Mouse (Mus musculus) layer of hippocampus, postnatal 25 days (tissue): ENCODE data around the gene Gss. TPM values are rescaled to one million over a fixed set of nuclear protein-coding genes. Genes with fewer than 3 reads are reported as not detected.
"Not testable (repeated sequence)": the region's sequence is repeated elsewhere in the genome, so short reads cannot be mapped to it uniquely, and the experiment has no call there.

Experiments used
- DNase-seq, 2 experiments: peaks; one replicate each; pipeline ENCODE4 v3.0.0; 2022; ENCODE audit warnings: mixed read lengths in 2 of 2, low spot score in 1 of 2; ENCODE audit errors: extremely low spot score in 1 of 2
- total RNA-seq, 2 experiments: library from RNA; stranded (reverse); gene quantifications; 2 replicates each; pipeline ENCODE4 v1.2.3; 2021

The Gss gene
- total RNA-seq, 2 experiments from 2014 or later = 22.6 to 26.5 TPM

- no peak for DNase-seq
Measured at GRCm38 (mm10) chr2:155582384-155582995, 10.1 kb downstream of the Gss start.

DNA sequence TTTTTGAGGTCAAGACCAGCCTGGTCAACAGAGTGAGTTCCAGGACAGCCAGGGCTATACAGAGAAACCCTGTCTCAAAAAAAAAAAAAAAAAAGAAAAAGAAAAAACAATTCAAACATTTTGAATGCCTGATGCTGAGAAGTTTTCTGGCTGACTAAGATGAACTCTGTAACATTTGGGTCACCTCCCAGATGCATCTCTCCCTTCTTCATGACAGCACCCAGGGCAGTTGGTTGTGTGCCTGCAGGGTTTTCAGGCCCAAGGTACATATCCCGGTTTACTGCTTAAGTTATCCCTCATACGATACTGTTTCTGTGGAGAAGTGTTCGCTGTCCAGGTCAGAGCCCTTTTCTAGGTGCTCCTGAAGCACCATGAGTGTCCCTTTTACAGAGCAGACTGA, 12.3 kb downstream of the Gss start:
- DNase-seq = no peak

- DNase-seq = no peak
Measured at GRCm38 (mm10) chr2:155576656-155577055, 16.0 kb downstream of the Gss start.

DNA sequence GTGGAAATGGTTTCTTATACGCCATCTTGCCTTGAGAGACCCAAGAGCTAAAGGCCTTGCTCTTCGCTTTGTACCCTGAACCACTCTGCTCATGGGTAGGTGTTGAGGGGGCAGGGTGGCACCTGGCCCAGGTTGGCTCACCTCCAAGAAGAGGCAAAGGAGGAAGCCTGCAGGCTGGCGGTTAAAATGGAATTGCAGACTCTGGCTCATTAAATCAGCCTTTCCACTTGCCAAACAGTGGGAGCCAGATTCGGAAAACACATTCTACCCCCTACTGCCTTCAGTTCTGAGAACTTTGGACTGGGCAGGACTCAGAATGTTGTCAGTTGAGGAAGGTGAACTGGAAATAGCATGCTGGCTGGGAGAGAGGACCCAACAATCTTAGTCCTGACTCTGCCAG, 17.9 kb downstream of the Gss start:
- DNase-seq = peak in 1 of 2 experiments; percentile 44

DNA sequence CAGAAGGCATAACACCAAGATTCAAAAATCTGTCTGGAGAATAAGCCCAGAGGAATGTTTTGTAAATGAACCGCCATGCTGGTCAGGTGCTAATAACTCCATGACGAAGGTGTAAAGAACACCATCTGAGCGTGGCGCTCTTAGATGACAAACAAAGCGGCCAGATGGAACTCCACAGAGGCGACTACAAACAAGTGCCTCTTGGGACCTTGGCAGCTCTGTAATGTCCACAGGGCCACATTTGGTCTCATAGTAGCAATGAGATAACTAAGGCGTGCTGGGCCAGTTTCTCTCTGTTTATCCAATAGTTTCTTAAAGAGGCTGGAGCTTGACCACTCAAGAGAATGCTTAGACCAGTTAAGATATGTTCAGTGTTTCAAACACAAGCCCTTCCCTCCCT, 18.6 kb downstream of the Gss start:
- no peak for DNase-seq

DNA sequence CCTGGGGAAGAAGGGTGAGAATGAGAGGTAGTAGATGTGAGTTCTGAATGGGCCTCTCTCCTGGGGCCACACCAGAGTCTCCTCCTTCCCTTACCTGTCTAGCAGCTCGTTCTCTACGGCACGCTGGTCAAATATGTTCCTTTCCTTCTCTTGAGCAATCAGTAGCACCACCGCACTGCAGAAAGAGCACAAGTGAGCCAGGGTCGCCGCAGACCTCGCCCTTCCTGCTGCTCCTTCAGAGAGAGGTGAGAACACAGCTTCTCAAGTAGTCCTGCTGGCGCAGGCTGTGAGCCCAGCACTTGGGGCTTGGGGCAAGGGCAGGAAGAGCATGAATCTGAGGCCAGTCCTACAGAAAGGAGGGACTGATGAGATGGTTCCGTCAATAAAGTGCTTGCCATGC, 19.6 kb downstream of the Gss start:
- no peak for DNase-seq

- DNase-seq = no peak
Measured at GRCm38 (mm10) chr2:155569223-155569807, 23.3 kb downstream of the Gss start.

DNA sequence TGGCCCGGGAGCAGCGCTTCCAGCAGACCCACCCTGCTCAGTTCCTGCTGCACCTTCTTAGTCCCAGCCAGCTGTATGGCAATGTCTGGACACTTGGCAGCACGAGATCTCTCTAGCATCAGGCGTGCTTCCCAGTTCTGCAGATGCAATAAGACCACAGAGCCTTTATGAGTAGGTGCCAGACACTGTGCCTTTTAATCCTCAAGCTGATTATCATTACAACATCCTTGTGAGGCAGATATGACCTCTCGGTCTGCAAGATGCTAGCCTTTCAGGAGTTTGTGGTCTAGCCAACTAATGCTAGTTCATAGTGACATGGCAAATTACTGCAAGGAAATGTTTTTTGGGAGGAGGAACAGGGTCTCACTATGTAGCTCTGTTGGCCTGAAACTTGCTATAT, 24.9 kb downstream of the Gss start:
- DNase-seq = no peak

- DNase-seq = no peak
Measured at GRCm38 (mm10) chr2:155562934-155563333, 29.7 kb downstream of the Gss start.

DNA sequence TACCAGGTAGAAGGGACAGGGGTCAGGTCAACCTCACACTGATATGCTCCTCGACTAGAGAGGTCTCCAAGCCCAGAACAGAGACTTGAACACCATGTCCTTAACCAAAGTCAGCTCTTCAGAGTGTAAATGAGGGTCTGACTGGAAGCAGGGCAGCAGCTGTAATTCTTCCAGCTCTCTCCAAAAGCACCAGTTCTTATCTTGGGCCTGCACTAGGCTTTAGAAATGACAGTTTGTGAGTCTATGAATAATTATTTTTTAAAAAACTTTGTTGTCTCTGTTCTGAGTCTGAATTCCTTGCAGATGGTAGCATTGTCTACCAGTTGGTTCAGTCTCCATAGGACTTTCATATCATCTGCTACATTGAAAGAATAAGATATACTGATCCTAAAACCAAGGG, 30.4 kb downstream of the Gss start:
- DNase-seq = no peak

- no peak for DNase-seq
Measured at GRCm38 (mm10) chr2:155554426-155554985, 38.1 kb downstream of the Gss start.

DNA sequence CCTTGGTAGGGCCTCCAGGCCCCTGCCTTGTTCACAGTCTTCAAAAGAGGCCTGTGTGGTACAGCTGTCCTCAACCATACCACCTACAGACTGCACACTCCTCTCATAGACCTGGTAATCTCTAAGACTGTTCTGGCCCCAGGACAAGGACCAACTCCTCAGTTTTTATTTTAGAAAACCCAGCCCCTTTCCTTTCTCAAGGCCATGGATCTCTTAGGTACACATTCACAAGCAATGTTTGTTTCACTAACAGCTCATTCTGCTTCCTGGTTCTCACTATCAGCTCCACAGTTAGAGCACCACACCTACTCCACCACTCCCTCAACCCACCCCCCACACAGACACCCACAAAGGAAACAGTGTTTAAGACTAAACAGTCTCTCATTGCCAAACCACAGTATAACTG, 39.7 kb downstream of the Gss start:
- DNase-seq = no peak

GRCm38 (mm10) chr2:155552336-155552735, 40.3 kb downstream of the Gss start:
- no peak for DNase-seq

GRCm38 (mm10) chr2:155546955-155547354, 45.7 kb downstream of the Gss start:
- no peak for DNase-seq

- DNase-seq = no peak
Measured at GRCm38 (mm10) chr2:155540822-155541458, 51.7 kb downstream of the Gss start.

DNA sequence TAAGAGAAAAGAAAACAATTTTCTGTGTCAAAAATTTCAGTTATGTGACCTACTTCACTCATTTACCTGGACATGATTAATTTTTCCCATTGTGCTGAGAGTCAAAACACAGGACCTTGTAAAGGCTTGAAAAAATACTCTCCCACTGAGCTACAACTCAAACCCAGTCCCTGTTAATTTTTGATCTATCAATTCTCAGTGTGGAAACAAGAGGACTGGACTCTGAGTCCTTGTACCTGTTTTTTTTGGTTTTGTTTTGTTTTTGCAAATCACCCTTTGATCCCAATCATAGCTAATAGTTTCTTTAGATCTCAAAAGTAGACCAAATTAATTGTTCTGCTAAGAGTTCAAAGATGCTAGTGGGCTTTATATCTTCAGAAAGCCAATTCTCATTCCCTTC, 52.9 kb downstream of the Gss start:
- DNase-seq = no peak

DNA sequence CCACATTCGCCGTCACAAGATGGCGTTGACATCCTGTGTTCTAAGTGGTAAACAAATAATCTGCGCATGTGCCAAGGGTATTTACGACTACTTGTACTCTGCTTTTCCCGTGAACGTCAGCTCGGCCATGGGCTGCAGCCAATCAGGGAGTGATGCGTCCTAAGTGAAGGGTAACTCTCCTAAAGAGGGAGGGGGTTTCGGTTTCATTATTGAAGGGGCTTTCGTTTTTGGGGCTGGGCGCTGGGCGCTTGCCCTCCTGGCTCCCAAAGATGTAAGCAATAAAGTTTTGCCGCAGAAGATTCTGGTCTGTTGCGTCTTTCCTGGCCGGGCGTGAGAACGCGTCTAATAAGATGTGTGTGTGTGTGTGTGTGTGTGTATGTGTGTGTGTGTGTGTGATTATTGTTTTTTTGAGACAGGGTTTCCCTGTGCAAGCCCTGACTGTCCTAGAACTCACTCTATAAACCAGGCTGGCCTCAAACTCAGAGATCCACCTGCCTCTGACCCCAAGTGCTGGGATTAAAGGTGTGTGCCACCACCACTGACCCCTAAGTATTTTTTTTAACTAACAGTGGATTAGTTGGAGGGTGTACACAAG, 54.0 kb downstream of the Gss start:
- DNase-seq = not testable (repeated sequence)

DNA sequence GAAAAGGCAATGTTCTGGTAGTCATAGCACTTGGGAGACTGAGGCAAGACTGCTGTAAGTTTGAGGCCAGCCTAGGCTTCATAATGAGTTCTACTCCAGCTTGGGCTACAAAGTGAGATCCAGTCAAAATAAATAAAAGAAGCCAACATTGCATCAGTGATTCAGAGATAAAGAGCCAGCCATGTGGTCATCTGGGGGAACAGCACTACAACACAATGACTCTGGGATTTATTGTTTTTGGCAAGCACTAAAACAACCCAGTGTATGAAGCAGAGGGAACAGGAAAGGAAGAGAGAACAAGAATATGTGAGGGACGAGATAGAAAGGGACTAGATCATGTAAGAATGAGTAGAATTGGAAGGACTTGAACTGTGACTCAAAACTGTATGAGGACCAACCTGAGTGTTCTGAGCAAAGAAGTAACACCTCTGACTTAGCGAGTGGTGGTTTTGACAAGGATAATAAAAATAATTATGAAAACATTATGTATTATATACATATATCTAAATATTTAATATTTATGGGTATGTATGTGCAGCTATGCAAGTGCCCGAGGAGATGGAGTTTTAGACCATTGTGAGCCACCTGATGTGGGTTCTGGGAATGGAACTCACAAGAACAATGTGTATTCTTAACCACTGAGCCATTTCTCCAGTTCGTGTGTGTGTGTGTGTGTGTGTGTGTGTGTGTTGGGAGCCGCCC, 54.7 kb downstream of the Gss start:
- DNase-seq = no peak

- DNase-seq = no peak
Measured at GRCm38 (mm10) chr2:155536292-155536691, 56.3 kb downstream of the Gss start.

- DNase-seq = no peak
Measured at GRCm38 (mm10) chr2:155527367-155527766, 65.2 kb downstream of the Gss start.

- no peak for DNase-seq
Measured at GRCm38 (mm10) chr2:155524378-155524777, 68.2 kb downstream of the Gss start.
